ENCODE assay signal across 8 mouse cellular contexts in genomic region chr13:9764646-9765536, GRCm38 (mm10). TPM values are rescaled to one million over a fixed set of nuclear protein-coding genes. Genes with fewer than 3 reads are reported as not detected.
DNase-seq lines count a peak whose midpoint lies in the region; ATAC-seq and TF ChIP-seq lines count a peak whose summit lies in the region.

TSS of gene Zmynd11 (minus strand) at chr13:9765330.

- H3K4me1 ChIP-seq in cortical plate, adult 2 months (ENCODE audit: control insufficient read depth, insufficient read depth, low read length), result peaks cover 6% of the 10 kb centered on the region; the same call in 1 of the 2 replicates

- ATAC-seq in inflammation-experienced regulatory T-cells, adult 6 months, result peak; percentile 37
- ATAC-seq in erythroid progenitor cell, adult 5-6 weeks (replicated peaks; ENCODE audit: low FRiP score, poor library complexity, severe bottlenecking), result no peak

- peak within 1 kb of the TSS; percentile 98 for H3K27ac ChIP-seq in cortical plate, adult 2 months (ENCODE audit: insufficient read depth, low read length)

- intact Hi-C loops in left cerebral cortex, postnatal 36 days (cut with DNase I), result loop anchor here (5.0 kb wide), 1 partner anchor 78 kb away; no protein-coding TSS in a partner anchor

- TF ChIP-seq POLR2A in cortical plate, adult 2 months (IDR thresholded peaks at IDR 0.05; ENCODE audit: extremely low read depth, insufficient read depth, low read length), result no peak

- H3K4me3 ChIP-seq in cortical plate, adult 2 months (ENCODE audit: insufficient read depth, low read length), result peak within 1 kb of the TSS; percentile 78

- no peak for TF ChIP-seq CTCF in cortical plate, adult 2 months (IDR thresholded peaks at IDR 0.05; ENCODE audit: extremely low read depth, insufficient read depth, low read length)

- DNase-seq in adrenal gland, adult (ENCODE audit: inconsistent age in 2 of 2, low spot score in 1 of 2), result peak; percentile 70 to 89
- peak; percentile 35 for DNase-seq in gastrocnemius, postnatal 25 days
- DNase-seq in left cerebral cortex, postnatal 36 days (ENCODE audit: low spot score in 2 of 2), result peak; percentile 71 to 74
- DNase-seq in mesoderm, embryonic 11.5 days (ENCODE audit: low read depth, low spot score), result peak; percentile 71
- DNase-seq in right cerebral cortex, postnatal 25 days, result peak; percentile 66

RNA-seq across cellular contexts. Expression of gene Zmynd11, which starts in this region (rescaled TPM):
- polyA plus RNA-seq in cortical plate, adult 2 months (2012; rRNA removed), result 209 and 257 TPM in 2 replicates
- 10 to 100 TPM; 74.9 to 76.2 TPM for total RNA-seq in gastrocnemius, postnatal 25 days (2021)
- polyA plus RNA-seq in inflammation-experienced regulatory T-cells, adult 6 months (2017; shearing (Covaris generic)), result 10 to 100 TPM; 38.7 to 60.8 (median 48.6) TPM
- total RNA-seq in left cerebral cortex, postnatal 36 days (2021), result 100 to 1,000 TPM; 225 to 255 TPM
- 6.3 and 15.5 TPM in 2 replicates for total RNA-seq in erythroid progenitor cell, adult 5-6 weeks (2015; ENCODE audit: low replicate concordance)
- total RNA-seq in erythroid progenitor cell, adult 5-6 weeks (2017; ENCODE audit: low replicate concordance), result 15.0 and 24.7 TPM in 2 replicates
